Mouse (Mus musculus): ENCODE measurements around the gene Mogs.

GRCm38 (mm10) chr6:83137576-83137950 lies 22.3 kb downstream of the Mogs start:
- TF ChIP-seq POLR2A (IDR thresholded peaks at IDR 0.05; ENCODE audit: low read depth, low read length) (peak; percentile 92), CTCF (IDR thresholded peaks at IDR 0.05; ENCODE audit: borderline replicate concordance, insufficient read depth, low read length) (no peak)
